Mouse (Mus musculus) midbrain, embryonic 10.5 days (tissue): ENCODE results near the gene Vegfb. TPM values are rescaled to one million over a fixed set of nuclear protein-coding genes. Genes with fewer than 3 reads are reported as not detected.
A peak's percentile ranks its signal among the peaks of the same experiment; 100 is the strongest.
"Not testable (repeated sequence)": the region's sequence is repeated elsewhere in the genome, so short reads cannot be mapped to it uniquely, and the experiment has no call there.

Experiments
- DNase-seq: peaks from one replicate; pipeline ENCODE4 v3.0.0-alpha.2; 2017; ENCODE audit warnings: low spot score
- H3K27ac ChIP-seq: fragments of 300-500 bp; sonication (generic); replicated peaks from 2 replicates; pipeline ENCODE4 v1.5.1; 2016; ENCODE audit warnings: mild to moderate bottlenecking
- H3K27me3 ChIP-seq: fragments of 300-500 bp; sonication (generic); 2 replicates; pipeline ENCODE4 v1.6.1; 2016; ENCODE audit warnings: low read depth, mild to moderate bottlenecking; ENCODE audit not compliant: poor library complexity, severe bottlenecking
- H3K36me3 ChIP-seq: fragments of 300-500 bp; sonication (generic); 2 replicates; pipeline ENCODE4 v1.6.1; 2016; ENCODE audit warnings: mild to moderate bottlenecking, moderate library complexity
- H3K4me1 ChIP-seq: fragments of 300-500 bp; sonication (generic); 2 replicates; pipeline ENCODE4 v1.6.1; 2016
- H3K4me3 ChIP-seq: fragments of 300-500 bp; sonication (generic); 2 replicates; pipeline ENCODE4 v1.5.1; 2016; ENCODE audit warnings: mild to moderate bottlenecking, moderate library complexity
- H3K9me3 ChIP-seq: fragments of 300-500 bp; sonication (generic); replicated peaks from 2 replicates; pipeline ENCODE4 v1.6.1; 2016; ENCODE audit warnings: mild to moderate bottlenecking
- WGBS: fragments of 180-500 bp; shearing (Covaris S2); methylation state at CpG from one replicate; pipeline ENCODE4 v1.1.7; 2016; 5-methylcytosine and 5-hydroxymethylcytosine counted together
- polyA plus RNA-seq: library from polyadenylated mRNA; unstranded; fragments of >200 nt; fragmentation: Nextera tagmentation; extraction: Ambion mirVana; gene quantifications from 2 replicates; pipeline ENCODE4 v1.2.1, GENCODE M21; 2016

The Vegfb gene
- polyA plus RNA-seq, 1 experiment from 2014 or later: 40.8 TPM

DNA sequence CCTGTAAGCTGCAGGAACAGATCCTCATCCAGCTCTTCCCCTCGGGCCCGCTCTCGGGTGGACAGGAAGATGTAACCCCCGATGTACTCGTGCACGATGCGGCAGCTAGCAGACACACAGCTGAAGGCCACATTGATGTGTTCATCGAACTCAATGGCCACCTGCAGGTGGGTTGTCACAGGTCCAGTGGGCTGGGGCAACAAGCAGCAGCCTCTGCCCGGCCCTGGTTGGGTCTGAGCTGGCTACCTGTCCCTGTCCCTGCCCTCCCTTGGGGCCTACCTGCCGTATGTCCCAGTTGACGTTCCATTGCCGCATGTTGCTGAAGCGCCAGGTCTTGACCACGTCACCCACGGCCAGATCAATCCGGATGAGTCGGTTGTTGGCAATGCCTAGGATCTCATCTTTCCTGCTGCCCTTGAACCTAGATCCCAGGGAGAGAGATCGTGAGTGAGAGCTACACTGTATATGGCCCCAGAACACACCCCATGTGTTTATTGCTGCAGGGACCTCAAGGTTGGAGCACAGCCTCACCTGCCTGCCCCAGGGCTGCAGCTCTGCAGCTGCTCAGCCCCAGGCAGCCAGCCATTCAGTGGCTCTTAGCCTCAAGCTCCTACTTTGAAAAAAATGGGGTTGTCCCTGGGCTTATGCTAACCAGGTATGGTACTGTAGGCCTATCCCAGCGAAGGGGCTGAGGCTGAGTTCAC is 12.1 kb upstream of the Vegfb start:
- H3K4me1 ChIP-seq: peaks cover 34% of the 10 kb centered on the region
- no peak overlapping the region for H3K27ac ChIP-seq
- H3K36me3 ChIP-seq: peaks cover 37% of the 10 kb centered on the region
- no peaks in the 10 kb centered on the region for H3K27me3 ChIP-seq
- no peaks in the 10 kb centered on the region for H3K9me3 ChIP-seq
- H3K4me3 ChIP-seq: no peak overlapping the region
- WGBS: 96% methylated on average over 19 of the region's 19 CpGs
- no peak for DNase-seq

DNA sequence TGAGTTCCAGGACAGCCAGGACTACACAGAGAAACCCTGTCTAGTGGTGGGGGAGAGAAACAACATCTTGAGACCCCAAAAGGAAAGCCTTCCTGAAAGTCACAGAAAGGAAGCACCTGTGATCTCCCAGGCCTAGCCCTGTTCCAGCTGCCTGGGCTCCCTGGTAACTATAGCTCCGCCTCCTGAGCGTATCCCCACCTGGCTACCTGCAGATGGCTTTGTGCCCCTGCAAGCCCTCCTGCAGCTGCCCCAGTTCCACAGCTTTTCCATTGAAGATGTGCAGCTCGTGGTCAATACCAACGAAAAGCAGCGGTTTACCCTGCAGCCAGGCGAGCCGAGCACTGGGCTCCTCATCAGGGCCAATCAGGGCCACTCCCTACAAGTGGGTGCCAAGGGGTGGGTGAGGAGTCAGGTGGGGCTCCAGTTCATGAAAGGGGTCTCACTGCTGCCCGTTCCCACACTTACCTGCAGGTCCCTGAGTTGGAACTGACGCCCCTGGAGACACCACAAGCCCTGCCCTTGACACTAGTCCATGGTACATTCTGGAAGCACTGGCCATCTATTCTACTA is 10.4 kb upstream of the Vegfb start:
- 0 out of 2 replicates have a peak overlapping the region, but pooled peaks have one; percentile 71 for H3K4me3 ChIP-seq
- DNase-seq: no peak
- peaks cover 46% of the 10 kb centered on the region for H3K4me1 ChIP-seq
- no peaks in the 10 kb centered on the region for H3K27me3 ChIP-seq
- H3K36me3 ChIP-seq: peaks cover 37% of the 10 kb centered on the region
- H3K9me3 ChIP-seq: no peaks in the 10 kb centered on the region
- H3K27ac ChIP-seq: 0 out of 2 replicates have a peak overlapping the region, but pooled peaks have one; percentile 33
- WGBS: 80% methylated on average over 9 of the region's 9 CpGs

DNA sequence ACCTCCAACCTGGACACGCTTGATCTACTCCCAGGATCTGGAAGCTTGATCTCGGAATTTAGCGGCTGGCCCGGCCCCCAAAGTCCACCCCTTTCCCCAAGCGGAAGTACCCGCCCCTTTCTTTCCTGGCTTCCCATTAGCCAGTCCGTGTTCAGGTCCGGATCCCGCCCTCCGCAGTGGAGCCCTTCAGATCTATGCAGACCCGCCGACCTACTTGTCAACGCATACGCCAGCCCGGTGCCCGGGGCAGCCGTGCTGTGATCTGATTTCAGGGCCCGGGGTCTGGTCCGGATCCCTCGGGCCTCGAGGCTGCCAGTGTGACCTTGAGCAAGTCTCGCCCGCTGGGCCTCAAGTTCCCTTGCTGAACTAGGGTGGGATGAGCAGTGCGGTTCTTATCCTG is 8.6 kb upstream of the Vegfb start, which contains the start of the genes Nudt22 and Trpt1:
Gene Nudt22 (minus strand): TSS at position 112 of the 400 bp plus-strand sequence.
Gene Trpt1 (plus strand): TSS at position 126 of the 400 bp plus-strand sequence.
- peaks cover 58% of the 10 kb centered on the region for H3K4me1 ChIP-seq
- under 1% methylated on average over 24 of the region's 24 CpGs for WGBS

DNA sequence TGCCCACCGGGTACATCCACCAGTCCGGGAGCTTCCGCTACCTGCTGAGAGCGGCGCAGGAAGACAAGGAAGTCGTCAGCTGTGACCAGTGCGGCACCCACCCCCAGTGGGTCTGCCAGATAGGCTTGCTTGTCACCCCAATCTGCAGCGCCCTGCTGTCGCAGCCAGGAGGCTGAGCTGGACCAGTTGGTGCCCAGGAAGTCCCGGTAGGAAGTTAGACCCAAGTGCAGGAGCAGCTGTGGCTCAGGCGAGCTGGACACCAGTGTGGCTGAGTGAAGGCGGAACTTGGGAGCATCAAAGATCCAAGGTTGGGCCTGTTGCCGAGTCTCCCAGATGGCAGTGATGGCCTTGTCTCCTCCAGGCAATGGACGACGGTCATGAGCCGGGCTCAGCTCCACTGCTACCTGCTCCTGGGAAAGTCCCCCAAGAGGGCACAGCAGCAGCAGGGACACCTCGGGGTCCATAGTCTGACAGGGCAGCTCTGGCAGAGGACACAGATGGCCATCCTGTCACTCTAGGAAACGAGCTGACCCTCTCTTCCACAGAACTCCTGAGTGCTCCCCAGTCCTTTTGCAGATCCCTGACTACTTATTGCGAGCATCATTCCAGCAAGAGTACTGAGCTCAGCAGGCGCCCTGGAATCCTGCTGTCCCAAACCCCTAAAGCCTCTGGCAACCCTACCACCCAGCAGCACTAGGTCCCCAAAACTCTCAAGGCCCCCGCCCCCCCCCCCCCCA is 8.0 kb upstream of the Vegfb start:
- peak overlapping the region; percentile 86 for H3K27ac ChIP-seq
- 52% methylated on average over 21 of the region's 21 CpGs for WGBS
- peak overlapping the region; percentile 71 for H3K4me3 ChIP-seq
- no peaks in the 10 kb centered on the region for H3K9me3 ChIP-seq
- DNase-seq: no peak
- peaks cover 27% of the 10 kb centered on the region for H3K36me3 ChIP-seq
- peaks cover 61% of the 10 kb centered on the region for H3K4me1 ChIP-seq
- H3K27me3 ChIP-seq: no peaks in the 10 kb centered on the region

More for the DNA sequence above, 8.6 kb upstream of the Vegfb start, which contains the start of the genes Nudt22 and Trpt1:
- Histone ChIP-seq H3K36me3 (peaks cover 29% of the 10 kb centered on the region), H3K9me3 (no peaks in the 10 kb centered on the region), H3K27me3 (no peaks in the 10 kb centered on the region), H3K27ac (peak within 1 kb of the TSS; percentile 86), H3K4me3 (peak within 1 kb of the TSS; percentile 71)
- peak; percentile 89 for DNase-seq

DNA sequence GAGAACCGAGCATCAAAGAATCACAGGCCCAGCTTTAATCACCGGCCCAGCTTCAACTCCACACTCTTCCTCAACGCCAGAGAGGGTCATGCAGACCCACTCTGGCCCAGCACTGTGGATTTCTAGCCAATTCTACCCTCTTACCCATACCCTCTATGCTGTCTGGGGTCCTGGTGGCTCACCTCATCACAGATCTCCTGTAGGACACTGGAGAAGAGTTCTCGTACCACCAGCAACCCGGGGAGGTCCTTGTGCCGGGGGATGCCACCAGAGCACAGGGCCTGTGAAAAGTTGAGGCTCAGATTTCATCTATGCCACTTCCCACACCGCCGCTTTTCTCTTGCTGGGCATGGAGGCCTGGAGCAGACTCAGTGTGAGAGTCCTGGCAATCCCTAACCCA is 7.0 kb upstream of the Vegfb start:
- no peak overlapping the region for H3K27ac ChIP-seq
- no peaks in the 10 kb centered on the region for H3K9me3 ChIP-seq
- peaks cover 61% of the 10 kb centered on the region for H3K4me1 ChIP-seq
- peaks cover 19% of the 10 kb centered on the region for H3K36me3 ChIP-seq
- 89% methylated on average over 8 of the region's 8 CpGs for WGBS
- H3K27me3 ChIP-seq: no peaks in the 10 kb centered on the region
- DNase-seq: no peak
- H3K4me3 ChIP-seq: peak overlapping the region; percentile 71; the same call in 1 of the 2 replicates

DNA sequence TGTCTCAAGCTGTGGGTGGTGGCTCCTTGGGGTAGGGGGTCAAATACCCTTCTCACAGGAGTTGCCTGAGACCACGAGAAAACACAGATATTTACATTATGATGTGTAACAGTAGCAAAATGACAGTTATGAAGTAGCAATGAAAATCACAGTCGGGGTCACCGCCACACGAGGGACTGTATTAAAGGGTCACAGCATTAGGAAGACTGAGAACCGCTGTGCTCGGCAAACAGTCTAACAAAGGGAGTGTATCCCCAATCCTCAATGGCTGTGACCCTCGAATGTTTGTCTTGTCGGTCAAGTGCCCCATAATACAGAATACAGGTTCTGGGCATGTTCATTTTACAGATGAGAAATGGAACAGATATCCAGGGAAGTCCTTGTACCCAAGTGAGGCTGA is 6.6 kb upstream of the Vegfb start:
- H3K27me3 ChIP-seq: no peaks in the 10 kb centered on the region
- H3K27ac ChIP-seq: no peak overlapping the region
- peaks cover 61% of the 10 kb centered on the region for H3K4me1 ChIP-seq
- no peaks in the 10 kb centered on the region for H3K9me3 ChIP-seq
- whole genome bisulfite sequencing: 87% methylated on average over 8 of the region's 8 CpGs
- peaks cover 17% of the 10 kb centered on the region for H3K36me3 ChIP-seq
- DNase-seq: no peak
- H3K4me3 ChIP-seq: no peak overlapping the region; the same call in 1 of the 2 replicates

DNA sequence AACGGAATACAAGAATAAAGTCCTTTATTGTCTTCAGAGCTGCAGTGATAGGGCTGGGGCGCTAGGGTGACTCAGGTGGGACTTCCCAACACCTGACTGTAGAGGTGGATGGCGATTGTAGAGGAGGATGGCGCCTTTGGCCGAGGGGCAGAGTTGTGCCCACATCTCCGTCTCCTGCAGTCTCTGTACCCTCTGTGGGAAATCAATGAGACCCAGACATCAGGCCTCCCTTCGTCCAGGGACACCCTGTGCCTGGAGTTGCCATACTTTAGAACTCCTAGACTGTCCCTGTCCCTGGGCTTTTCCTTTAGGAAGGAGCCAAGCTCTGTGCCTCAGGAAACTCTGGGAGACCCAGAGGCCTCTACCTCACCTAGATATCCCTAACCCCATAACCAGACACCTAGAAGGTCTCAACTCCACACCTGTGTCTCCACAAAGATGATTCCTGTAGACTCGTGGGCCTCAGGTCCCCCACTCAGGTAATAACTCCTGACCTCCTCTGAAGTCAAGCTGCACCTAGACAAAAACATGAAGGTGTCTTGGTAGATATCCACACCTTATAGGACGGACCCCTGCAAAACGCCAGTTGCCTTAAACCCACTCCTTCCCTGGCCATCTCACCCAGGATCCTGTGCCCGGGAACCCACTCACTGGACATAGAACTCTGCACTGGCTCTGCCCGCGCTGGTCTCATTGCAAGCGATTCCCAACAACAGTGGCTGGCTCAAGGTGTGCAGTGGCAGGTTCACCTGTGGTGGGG is 5.7 kb upstream of the Vegfb start:
- WGBS: 66% methylated on average over 14 of the region's 14 CpGs
- peak overlapping the region; percentile 71 for H3K4me3 ChIP-seq
- H3K9me3 ChIP-seq: no peaks in the 10 kb centered on the region
- H3K27me3 ChIP-seq: no peaks in the 10 kb centered on the region
- H3K4me1 ChIP-seq: peaks cover 63% of the 10 kb centered on the region
- peaks cover 9% of the 10 kb centered on the region for H3K36me3 ChIP-seq
- no peak for DNase-seq
- peak overlapping the region; percentile 87 for H3K27ac ChIP-seq

DNA sequence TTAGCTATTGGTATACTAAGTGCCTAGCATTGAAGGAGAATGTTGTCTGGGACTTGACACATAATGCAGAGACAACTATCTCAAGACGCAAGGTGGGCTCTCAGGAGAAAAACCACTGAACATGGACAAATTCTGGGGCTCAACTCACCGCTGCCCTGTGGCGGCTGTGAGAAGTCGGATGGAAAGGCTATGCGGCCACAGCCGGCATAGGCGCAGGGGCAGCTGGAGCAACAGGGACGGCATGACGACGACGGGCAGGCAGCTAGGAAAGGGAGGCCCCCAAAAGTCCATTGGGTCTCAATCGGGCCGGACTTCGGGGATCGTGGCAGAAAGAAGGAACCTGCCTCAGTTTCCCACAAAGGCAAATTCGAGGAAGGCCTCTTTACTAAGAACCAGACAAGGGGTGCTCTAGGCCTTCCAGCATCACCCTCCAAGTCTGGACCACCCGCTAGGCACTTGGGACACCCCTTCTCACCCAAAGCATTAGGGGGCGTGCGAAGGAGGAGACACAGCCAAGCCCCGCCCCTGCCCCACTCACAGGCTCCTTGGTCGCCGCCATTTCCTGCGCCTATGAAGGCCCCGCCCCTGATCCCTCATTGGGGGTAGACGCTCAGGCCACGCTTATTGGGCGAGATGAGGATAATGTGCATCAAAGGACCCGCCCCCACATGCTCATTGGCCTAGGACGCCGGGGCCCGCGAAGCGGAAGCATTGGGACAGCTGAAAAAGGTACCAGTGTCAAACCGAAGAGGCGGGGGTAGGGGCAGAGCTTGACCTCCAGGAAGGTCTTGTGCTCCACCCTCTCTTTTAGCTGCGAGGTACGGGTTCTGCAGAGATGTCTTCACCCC is 4.8 kb upstream of the Vegfb start, which contains the start of gene Dnajc4:
Gene Dnajc4 (minus strand): TSS at position 562 of the 848 bp plus-strand sequence.
- Histone ChIP-seq H3K4me3 (peak within 1 kb of the TSS; percentile 71), H3K36me3 (peaks cover 4% of the 10 kb centered on the region; the same call in 1 of the 2 replicates), H3K4me1 (peaks cover 65% of the 10 kb centered on the region), H3K9me3 (no peaks in the 10 kb centered on the region), H3K27me3 (no peaks in the 10 kb centered on the region), H3K27ac (peak within 1 kb of the TSS; percentile 87)
- WGBS: 3% methylated on average over 37 of the region's 37 CpGs
- peak; percentile 98 for DNase-seq

DNA sequence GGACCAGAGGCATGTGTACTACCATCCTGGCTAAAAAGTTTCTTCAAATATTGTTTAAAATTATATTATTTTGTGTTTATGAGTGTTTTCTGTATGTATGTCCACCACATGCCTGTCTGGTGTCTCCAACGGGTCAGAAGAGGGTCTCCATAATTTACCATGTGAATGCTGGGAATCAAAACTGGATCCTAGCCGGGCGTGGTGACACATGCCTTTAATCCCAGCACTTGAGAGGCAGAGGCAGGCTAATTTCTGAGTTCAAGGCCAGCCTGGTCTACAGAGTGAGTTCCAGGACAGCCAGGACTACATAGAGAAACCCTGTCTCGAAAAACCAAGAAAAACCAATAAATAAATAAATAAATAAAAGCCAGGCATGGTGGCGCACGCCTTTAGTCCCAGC is 3.7 kb upstream of the Vegfb start:
- H3K4me3 ChIP-seq: not testable (repeated sequence)
- 93% methylated on average over 6 of the region's 6 CpGs for WGBS

DNA sequence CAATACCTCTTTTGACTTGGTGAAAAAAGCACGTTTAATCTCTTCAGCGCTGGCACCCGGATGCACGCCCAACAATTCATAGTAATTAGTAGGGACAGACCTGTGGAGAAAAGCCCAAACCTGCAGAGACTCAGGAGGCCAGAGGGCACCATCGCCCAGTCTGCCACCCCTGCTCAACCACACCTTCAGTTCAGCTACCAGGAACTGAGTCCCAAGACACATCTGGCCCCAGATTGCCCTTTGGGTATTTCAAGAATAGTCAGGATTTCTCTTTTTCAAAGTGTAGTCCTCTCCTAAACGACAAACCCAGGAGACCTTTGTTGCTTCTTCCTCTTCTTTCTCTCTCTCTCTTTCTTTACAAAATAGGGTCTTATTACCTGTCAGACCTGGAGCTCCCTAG is 3.3 kb upstream of the Vegfb start:
- WGBS: 91% methylated on average over 6 of the region's 6 CpGs
- Histone ChIP-seq H3K4me1 (peaks cover 66% of the 10 kb centered on the region), H3K27ac (no peak overlapping the region)

More for the DNA sequence above, 3.7 kb upstream of the Vegfb start:
- H3K9me3 ChIP-seq, DNase-seq, H3K27ac ChIP-seq, H3K27me3 ChIP-seq, H3K36me3 ChIP-seq: not testable (repeated sequence)
- H3K4me1 ChIP-seq: peaks cover 65% of the 10 kb centered on the region

DNA sequence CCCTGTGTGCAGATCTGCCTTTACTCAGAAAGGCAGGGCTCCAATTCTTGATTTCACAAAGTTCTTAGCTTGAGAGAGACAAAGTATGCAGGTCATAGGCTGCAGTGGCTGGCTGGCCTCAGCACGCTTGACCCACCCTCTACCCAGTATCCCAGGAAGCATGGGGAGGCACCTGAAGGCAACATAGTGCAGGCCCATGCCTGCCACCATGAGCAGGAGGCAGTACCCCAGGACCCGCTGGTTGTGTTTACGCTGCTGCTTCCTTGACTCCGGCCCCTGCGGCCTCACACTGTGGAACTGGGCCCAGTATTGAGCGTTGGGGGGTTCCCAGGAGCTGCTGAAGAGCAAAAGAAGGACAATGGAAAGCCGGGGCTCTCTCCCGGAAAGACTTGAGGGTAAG is 1.8 kb upstream of the Vegfb start:
- WGBS: 87% methylated on average over 8 of the region's 8 CpGs
- H3K4me3 ChIP-seq: no peak overlapping the region
- no peak overlapping the region for H3K27ac ChIP-seq
- H3K36me3 ChIP-seq: peaks cover 19% of the 10 kb centered on the region
- peaks cover 56% of the 10 kb centered on the region for H3K4me1 ChIP-seq
- no peaks in the 10 kb centered on the region for H3K9me3 ChIP-seq
- DNase-seq: no peak
- H3K27me3 ChIP-seq: no peaks in the 10 kb centered on the region

More for the DNA sequence above, 3.3 kb upstream of the Vegfb start:
- Histone ChIP-seq H3K4me3 (no peak overlapping the region), H3K9me3 (no peaks in the 10 kb centered on the region), H3K27me3 (no peaks in the 10 kb centered on the region), H3K36me3 (peaks cover 6% of the 10 kb centered on the region)
- DNase-seq: no peak
